Mouse (Mus musculus) heart, postnatal 25 days (tissue): ENCODE data around the gene Mgat1. TPM values are rescaled to one million over a fixed set of nuclear protein-coding genes. Genes with fewer than 3 reads are reported as not detected.
"Not testable (repeated sequence)": the region's sequence is repeated elsewhere in the genome, so short reads cannot be mapped to it uniquely, and the experiment has no call there.

ENCODE experiments used
- DNase-seq: peaks from one replicate; pipeline ENCODE4 v3.0.0; 2022; ENCODE audit warnings: low spot score
- intact Hi-C: fragments of 180-260 bp; cut with DNase I; formaldehyde crosslinking; loops from one replicate; pipeline ENCODE4 v1.15.1; 2025
- total RNA-seq, 2 experiments: library from RNA; stranded (reverse); gene quantifications; 2 replicates each; pipeline ENCODE4 v1.2.3; 2021

Gene Mgat1
- total RNA-seq, 2 experiments from 2014 or later, result 49.1 to 64.1 TPM

DNA sequence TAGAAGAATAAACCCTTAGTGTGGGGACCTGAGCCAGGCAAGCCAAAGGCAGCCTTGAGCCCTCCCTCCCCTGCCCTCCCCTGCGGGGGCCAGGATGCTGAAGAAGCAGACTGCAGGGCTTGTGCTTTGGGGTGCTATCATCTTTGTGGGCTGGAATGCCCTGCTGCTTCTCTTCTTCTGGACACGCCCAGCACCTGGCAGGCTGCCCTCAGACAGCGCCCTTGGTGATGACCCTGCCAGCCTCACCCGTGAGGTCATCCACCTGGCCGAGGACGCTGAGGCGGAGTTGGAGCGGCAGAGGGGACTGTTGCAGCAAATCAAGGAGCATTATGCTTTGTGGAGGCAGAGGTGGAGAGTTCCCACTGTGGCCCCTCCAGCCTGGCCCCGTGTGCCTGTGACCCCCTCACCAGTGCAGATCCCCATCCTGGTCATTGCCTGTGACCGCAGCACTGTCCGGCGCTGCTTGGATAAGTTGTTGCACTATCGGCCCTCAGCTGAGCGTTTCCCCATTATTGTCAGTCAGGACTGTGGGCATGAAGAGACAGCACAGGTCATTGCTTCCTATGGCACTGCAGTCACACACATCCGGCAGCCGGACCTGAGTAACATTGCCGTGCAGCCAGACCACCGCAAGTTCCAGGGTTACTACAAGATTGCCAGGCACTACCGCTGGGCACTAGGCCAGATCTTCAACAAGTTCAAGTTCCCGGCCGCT is 16.8 kb downstream of the Mgat1 start:
- intact Hi-C loops, result no loop called here
- DNase-seq, result no peak

DNA sequence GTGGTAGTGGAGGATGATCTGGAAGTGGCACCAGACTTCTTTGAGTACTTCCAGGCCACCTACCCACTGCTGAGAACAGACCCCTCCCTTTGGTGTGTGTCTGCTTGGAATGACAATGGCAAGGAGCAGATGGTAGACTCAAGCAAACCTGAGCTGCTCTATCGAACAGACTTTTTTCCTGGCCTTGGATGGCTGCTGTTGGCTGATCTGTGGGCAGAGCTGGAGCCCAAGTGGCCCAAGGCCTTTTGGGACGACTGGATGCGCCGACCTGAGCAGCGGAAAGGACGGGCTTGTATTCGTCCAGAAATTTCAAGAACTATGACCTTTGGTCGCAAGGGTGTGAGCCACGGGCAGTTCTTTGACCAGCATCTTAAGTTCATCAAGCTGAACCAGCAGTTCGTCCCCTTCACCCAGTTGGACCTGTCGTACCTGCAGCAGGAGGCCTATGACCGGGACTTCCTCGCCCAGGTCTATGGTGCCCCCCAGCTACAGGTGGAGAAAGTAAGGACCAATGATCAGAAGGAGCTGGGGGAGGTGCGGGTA is 17.4 kb downstream of the Mgat1 start:
- intact Hi-C loops, result no loop called here

DNA sequence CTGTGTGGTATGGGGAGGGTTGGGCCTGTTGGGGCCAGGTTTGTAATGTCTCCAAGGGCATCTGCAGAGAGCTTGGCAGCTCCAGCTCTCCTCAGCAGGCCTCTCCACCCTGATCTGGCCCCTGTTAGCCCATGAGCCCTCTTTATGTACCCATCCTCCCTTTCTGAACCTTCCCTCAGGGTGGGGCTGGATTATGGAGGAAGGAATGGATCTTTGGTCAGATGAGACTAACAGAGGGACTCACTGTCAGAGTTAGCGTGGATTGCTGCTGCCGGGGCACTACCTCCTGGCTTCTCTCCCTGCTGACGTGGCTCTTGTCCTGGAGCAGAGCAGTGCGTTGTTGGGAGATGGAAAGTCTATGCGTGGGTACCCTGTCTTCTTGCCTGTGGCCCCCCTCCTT is 18.3 kb downstream of the Mgat1 start:
- intact Hi-C loops, result no loop called here

More for the DNA sequence above, 17.4 kb downstream of the Mgat1 start:
- DNase-seq, result no peak

DNA sequence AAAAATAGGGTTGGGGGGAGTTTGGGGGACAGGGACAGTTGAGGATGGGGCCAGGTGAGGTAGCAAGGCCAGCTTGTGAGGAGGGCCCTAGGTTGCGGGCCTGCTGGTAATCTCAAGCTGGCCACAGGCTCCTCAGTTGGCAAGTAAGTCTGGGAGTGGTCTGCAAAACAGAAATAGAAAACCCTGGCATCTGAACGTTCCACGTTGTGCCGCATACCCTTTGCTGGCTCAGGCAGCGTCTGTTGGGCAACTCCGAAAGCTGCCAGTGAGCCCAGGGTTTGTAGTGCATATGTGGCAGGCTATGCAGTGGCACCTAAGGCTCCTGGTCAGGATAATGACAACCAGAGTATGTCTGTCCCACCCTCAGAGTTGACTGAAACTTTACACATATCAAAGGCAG is 19.2 kb downstream of the Mgat1 start:
- intact Hi-C loops, result no loop called here
- DNase-seq, result no peak

More for the DNA sequence above, 18.3 kb downstream of the Mgat1 start:
- no peak for DNase-seq

DNA sequence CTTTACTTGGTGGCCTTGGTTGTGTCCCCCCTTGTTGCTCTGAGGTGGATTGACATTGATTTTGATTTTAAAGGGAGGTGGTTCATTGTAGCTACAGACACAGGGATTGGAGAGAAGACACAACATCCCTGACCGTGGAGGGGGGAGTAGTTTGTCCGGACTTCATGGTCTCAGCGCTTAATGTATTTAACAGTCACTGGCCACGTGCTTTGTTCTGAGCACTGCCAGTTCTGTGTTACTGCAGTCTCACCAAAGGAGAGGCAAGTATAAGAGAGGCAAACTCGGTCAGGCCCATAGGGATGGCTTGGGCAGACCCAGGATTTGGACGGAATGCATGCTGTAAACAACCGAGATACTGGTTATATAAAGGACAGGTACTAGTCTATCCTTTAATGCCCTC is 20.1 kb downstream of the Mgat1 start:
- no peak for DNase-seq
- intact Hi-C loops, result no loop called here

DNA sequence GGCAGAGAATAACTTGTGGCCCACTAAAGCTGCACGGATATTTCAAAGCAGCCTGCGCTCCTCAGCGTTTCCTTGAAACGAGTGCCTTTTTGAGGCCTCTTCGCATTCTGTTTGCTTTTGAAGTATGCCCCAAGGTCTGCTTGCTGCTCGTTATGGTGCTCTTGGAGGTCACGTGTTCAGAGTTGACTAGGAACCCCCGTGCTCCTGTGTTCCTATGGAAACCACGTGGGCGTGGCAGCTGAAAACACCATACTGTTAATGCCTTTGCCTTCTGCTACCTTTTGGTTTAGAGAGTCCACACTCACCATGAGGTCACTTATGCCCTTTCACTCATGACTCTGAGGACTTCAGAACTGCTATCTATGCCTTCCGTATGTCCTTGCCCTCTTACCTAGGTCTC is 20.6 kb downstream of the Mgat1 start:
- DNase-seq, result no peak
- intact Hi-C loops, result no loop called here

DNA sequence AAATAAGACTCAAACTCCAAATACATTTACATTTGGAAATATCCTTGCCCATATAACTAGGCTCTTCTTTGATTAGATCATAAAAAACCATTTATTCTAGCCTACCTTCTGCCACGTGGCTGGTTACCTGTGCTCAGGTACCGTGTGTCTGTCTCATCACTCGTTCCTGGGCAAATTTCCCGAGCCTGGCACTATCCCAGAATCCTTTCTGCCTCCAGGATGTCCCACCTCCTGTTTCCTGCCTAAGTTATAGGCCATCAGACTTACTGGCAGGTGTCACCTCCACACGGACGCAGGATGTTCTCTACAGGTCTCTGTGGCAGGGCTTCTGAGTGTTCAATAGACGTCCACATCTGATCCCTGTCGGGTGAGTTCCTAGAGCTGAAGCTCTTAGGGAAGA is 21.1 kb downstream of the Mgat1 start:
- intact Hi-C loops, result no loop called here
- DNase-seq, result no peak

DNA sequence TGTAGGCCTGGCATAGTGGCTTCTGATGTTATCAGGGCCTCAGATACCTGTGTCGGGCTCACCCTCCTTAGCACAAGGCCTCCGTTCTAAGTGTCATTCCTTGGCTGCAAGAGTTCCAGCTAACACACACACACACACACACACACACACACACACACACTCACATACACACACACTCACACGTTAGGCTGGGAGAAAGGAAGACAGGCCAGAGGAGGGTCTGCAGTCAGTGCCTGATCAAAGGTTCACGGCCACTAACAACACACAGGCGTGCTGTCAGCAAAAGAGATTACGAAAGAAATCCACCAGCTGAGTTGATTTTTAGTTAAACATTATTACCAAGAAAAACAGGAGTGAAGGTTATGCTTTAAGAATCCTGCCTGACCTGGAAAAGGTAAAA is 22.7 kb downstream of the Mgat1 start:
- intact Hi-C loops, result no loop called here
- DNase-seq, result no peak

DNA sequence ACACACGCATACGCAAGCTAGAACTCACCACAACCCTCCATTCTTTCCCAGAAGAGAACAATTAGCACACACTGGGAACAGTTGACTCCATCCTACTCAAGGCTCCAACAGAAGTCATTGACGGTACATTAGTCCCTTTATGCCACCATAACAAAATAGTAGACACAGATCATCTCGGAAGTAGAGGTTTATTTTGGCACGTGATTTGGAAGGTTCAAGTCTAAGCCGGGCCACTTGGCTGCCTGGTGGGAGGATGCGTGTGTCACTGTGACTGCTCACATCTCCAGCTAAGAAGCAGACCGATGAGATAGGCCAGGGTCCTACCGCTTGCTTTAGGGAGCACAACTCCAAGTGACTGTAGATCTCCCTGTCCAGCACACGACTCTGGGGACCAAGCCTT is 23.3 kb downstream of the Mgat1 start:
- intact Hi-C loops, result no loop called here
- no peak for DNase-seq

DNA sequence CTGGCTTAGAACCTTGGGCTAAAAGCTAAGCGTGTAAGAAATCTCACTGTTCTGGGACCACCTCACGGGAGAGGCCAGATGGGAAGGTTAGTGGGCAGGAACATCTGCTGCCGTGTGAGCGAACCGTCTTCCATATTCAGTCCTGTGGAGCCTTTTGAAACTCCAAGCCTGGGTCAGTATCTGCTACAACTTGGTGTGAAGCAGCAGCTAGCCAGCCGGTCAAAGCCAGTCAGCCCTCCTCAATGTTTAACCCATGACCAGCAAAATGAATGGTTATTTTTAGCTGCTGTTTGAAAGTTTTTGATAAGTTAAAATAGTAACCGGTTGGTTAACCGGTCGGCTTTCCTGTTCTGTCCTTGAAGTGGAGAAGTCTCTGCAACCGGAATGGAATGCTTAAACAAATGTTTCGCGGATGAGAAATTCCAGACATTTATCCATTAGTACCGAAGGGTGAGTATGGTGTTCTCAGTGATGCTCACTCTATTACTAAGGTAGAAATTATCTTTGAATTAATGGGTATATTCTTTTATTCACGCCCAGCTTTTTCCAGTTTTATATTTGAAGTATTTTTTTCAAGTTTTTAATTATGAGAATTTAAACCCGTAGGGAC is 24.1 kb downstream of the Mgat1 start:
- DNase-seq, result no peak
- intact Hi-C loops, result no loop called here

DNA sequence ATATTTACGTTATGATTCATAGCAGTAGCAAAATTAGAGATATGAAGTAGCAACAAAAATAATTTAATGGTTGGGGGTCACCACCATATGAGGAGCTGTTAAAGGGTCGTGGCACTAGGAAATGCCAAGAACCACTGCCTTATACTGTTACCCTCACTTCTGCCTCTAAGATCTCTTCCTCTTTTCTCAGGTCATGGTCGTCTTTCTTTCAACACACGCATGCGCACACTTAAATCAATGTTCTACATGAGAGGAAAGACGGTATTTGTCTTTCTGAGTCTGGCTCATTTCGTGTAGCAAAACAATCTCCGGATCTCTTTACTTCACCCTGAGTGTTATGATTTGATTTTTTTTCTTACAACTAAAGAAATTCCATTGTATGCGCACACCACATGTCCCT is 25.8 kb downstream of the Mgat1 start:
- intact Hi-C loops, result loop anchor here (2.0 to 5.0 kb wide), 2 partner anchors 162 to 395 kb away; no protein-coding TSS in a partner anchor
- no peak for DNase-seq

DNA sequence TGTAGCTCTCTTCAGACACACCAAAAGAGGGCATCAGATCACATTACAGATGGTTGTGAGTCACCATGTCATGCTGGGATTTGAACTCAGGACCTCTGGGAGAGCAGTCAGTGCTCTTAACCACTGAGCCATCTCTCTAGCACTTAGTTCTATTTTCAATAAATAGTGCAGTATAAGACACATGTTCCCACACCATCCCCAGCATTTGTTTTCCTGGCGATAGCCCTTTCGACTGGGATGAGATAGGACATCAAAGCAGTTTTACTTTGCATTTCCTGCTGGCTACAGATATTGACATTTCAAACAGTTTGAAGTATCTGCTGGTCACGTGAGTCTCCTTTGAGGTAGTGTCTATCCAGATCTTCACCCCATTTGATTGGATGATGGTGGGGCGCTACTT is 26.4 kb downstream of the Mgat1 start:
- intact Hi-C loops, result loop anchor here (2.0 to 5.0 kb wide), 2 partner anchors 163 to 396 kb away; no protein-coding TSS in a partner anchor
- DNase-seq, result no peak

DNA sequence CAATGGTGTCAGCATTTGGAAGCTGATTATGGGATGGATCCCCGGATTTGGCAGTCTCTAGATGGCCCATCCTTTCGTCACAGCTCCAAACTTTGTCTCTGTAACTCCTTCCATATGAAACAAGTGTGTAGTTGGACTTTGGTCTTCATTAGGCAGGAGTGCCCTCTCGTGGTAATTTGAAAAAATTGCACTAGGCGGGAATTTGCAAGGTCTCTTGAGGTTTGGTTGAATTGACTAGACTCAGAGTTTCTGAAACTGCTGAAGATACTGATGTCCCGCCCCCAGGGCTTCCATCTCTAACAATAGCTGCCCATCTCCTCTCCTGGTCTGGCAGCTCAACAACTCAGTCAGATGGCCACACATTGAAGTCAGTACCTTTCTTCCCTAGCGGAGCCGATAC is 27.3 kb downstream of the Mgat1 start:
- no peak for DNase-seq
- intact Hi-C loops, result loop anchor here (1.0 to 5.0 kb wide), 3 partner anchors 82 to 397 kb away; no protein-coding TSS in a partner anchor

DNA sequence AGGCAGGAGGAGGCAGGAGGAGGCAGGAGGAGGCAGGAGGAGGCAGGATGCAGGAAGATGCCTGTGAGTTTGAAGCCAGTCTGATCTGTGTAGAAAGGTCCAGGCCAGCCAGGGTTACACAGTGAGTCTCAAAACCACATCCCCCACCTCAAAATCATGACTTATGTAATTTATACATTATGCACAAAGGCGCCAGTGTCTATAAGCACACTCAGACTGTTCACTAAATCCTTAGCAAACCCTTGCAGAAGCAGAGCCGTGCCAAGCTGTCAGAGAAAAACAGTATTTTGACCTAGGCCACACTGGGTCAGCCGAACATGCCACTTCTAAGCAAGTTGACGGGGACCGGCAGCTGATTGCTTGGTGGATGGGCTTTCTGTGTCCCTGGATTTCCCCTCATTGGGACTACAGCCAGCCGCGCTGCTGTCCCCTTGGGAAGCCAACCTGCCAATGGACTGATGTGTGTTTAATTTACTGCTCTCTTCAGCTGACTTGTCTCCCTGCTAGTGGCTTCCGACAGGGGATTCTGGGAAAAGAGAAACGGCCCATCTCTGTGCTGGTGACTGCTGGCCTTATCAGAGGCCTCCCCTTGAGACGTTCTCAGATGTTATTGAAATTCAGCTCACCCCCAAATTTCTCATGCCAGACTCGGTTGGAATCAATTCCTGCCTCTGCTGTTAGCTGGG is 30.0 kb downstream of the Mgat1 start:
- intact Hi-C loops, result loop anchor here (5.0 kb wide), 1 partner anchor 167 kb away; no protein-coding TSS in a partner anchor
- DNase-seq, result no peak

DNA sequence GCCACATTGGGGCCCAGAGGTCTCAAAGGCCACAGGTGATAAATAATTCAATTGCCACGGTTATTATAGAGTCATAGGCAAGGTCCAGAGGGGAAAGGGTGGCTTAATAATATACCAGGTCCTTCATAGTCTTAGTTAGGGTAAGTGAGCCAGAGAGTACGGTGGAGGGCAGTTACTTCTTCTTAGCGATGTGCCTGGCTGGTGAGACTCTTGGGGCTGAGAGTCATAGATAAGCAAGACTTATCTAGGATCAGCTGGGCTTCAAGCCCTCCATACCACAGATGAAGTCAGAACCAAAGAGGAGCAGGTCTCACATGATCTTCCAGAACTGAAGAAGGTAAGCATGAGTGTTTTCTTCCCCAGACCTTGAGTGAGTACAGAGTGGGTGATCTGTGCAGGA is 34.2 kb downstream of the Mgat1 start, which contains the start of gene Olfr1393:
Gene Olfr1393 (plus strand): TSS at position 83 of the 400 bp plus-strand sequence.
- intact Hi-C loops, result no loop called here
- DNase-seq, result no peak

DNA sequence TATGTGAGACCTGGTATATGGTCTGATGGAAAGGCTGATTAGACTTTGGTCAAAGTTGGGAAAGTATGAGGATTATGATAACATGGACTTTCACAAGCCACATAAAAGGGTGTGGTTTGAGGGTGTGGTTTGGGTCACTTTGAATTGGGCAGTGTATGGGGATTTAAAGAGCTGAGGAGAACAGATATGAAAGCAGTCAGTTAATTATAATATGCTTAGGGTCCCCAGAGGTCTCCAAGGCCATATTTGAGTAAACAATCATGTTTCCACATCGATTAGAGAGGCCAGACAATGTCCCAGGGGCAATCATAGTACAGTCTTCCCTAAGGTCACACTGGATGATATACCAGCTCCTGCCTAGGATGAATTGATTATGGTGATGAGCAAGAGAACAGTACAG is 41.0 kb downstream of the Mgat1 start, which contains the start of gene Olfr1392:
Gene Olfr1392 (plus strand): TSS at position 301 of the 400 bp plus-strand sequence.
- DNase-seq, intact Hi-C loops: not testable (repeated sequence)

DNA sequence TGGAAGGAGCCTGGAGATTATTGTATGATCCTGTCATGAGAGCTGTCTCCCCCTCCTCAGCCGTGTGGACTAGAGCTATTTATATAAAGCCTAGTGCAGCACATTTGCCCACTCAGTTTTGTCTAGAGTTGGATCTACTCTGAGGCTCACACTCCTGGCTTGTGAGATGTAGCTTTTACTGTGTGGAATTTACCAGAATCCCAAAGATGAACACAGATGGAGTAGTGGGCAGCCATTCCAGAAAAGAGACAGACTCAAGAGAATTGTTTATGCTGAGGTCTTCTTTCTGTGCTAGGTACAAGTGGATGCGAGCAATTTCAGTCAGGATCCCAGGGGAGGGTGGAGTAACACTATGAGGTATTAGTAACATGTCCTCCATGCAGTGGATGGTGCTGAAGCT is 43.3 kb downstream of the Mgat1 start:
- intact Hi-C loops, result no loop called here
- no peak for DNase-seq

DNA sequence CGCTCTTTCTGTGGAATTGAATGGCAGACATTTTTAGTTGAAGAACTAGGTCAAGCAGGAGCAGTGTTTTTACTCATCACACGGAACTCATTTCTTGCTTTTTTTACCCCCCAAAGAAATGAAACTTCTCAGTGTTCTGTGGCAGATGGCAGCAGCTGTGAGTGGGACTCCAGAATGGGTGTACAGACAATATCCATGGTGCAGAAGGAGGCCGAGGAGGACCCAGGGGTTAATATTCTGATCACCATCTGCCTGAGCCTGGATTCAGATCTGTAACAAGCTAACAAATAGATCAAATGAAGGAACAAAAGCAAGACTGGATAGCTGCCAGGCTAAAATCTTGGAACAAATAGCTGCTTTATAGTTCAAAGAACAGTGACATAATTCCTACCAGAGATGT is 48.8 kb downstream of the Mgat1 start:
- intact Hi-C loops, result no loop called here
- DNase-seq, result no peak

DNA sequence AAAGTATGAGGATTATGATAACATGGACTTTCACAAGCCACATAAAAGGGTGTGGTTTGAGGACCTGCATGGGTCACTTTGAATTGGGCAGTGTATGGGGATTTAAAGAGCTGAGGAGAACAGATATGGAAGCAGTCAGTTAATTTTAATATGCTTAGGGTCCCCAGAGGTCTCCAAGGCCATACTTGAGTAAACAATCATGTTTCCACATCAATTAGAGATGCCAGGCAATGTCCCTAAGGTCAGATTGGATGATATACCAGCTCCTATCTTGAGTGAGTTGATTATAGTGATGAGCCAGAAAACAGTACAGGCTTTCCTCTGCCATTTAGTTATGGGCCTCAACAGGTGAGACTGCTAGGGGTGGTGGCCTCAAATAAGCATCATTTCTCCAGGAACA is 60.5 kb downstream of the Mgat1 start, which contains the start of gene Olfr10:
Gene Olfr10 (plus strand): TSS at position 301 of the 400 bp plus-strand sequence.
- no peak for DNase-seq
- intact Hi-C loops, result no loop called here

DNA sequence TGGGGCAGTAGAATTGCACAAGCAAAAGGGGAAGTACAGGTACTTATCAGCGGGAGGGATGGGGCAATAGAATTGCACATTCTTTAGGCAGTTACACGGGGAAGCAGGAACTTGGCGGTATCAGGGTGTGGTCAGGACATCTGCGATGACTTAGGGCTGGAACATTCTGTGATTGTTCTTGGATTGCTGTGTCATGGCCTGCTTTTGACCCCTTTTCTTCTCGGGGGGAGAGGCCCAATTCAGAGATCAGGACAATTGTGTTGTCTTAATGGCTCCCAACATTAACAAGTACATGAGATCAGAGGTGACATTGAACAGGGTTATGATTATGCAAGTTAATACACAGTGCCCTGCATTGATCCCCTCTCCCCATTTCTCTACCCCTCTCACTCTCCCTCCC is 64.6 kb downstream of the Mgat1 start:
- intact Hi-C loops, DNase-seq: not testable (repeated sequence)
